Mouse (Mus musculus): ENCODE measurements around the gene Pa2g4. TPM values are rescaled to one million over a fixed set of nuclear protein-coding genes. Genes with fewer than 3 reads are reported as not detected.

Pa2g4 gene
- total and polyA plus RNA-seq, 3 experiments, result 232 to 663 (median 298) TPM

- TF ChIP-seq NRF1 (IDR thresholded peaks at IDR 0.05; ENCODE audit: insufficient read depth, low read depth, low read length, poor library complexity, severe bottlenecking), result no peak
- peak; percentile 71 for TF ChIP-seq ZC3H11A (IDR thresholded peaks at IDR 0.05; ENCODE audit: low read depth, low read length)
- TF ChIP-seq E2F4 (IDR thresholded peaks at IDR 0.05; ENCODE audit: borderline replicate concordance, low read depth, low read length), result no peak
- TF ChIP-seq ELF1 (IDR thresholded peaks at IDR 0.05; ENCODE audit: low read depth, low read length), result no peak
- TF ChIP-seq EP300 (IDR thresholded peaks at IDR 0.05; ENCODE audit: low read depth in 1 of 2, low read length in 2 of 2), result no peak
- peak; percentile 14 to 93 (median 77); a peak in 4 of 6 replicates for TF ChIP-seq CTCF (IDR thresholded peaks at IDR 0.05 in 2 of 3, conservative IDR thresholded peaks at IDR 0.05 in 1 of 3; ENCODE audit: control insufficient read depth in 1 of 3, insufficient read depth in 1 of 3, low read depth in 2 of 3, low read length in 3 of 3, poor library complexity in 1 of 3, severe bottlenecking in 1 of 3)
- no peak for TF ChIP-seq BHLHE40 (IDR thresholded peaks at IDR 0.05; ENCODE audit: borderline replicate concordance, low read depth, low read length)
- TF ChIP-seq GATA1 (IDR thresholded peaks at IDR 0.05; ENCODE audit: low read depth, low read length), result peak; percentile 22; the same call in 1 of the 2 replicates
- TF ChIP-seq USF1 (IDR thresholded peaks at IDR 0.05; ENCODE audit: low read depth, low read length), result peak; percentile 89
Measured at GRCm38 (mm10) chr10:128546361-128546760, 19.4 kb downstream of the Pa2g4 start (continued).

GRCm38 (mm10) chr10:128545570-128545898, 20.3 kb downstream of the Pa2g4 start:
- H3K4me3 ChIP-seq (ENCODE audit: control insufficient read depth in 1 of 2, insufficient read depth in 1 of 2, low read depth in 2 of 2, low read length in 2 of 2), result no peak overlapping the region
- H3K79me2 ChIP-seq (ENCODE audit: control insufficient read depth, insufficient read depth, low read length, poor library complexity), result peaks cover 18% of the 10 kb centered on the region
- H3K27ac ChIP-seq (ENCODE audit: control insufficient read depth, low read depth, low read length), result no peak overlapping the region
- peaks cover 0 to 8% of the 10 kb centered on the region in 2 experiments; a peak in 2 of 4 replicates for H3K36me3 ChIP-seq (ENCODE audit: control insufficient read depth in 1 of 2, insufficient read depth in 2 of 2, low read length in 2 of 2)
- no peaks in the 10 kb centered on the region for H3K9me3 ChIP-seq (replicated peaks; ENCODE audit: insufficient read depth, low read length)
- H3K4me1 ChIP-seq (ENCODE audit: control insufficient read depth in 1 of 2, insufficient read depth in 2 of 2, low read length in 2 of 2), result peaks cover 0 to 16% of the 10 kb centered on the region in 2 experiments; a peak in 2 of 4 replicates
- no peak for DNase-seq (ENCODE audit: low read depth, low spot score)
- H3K9ac ChIP-seq (ENCODE audit: control insufficient read depth, low read depth, low read length, poor library complexity, severe bottlenecking), result no peak overlapping the region
- no peaks in the 10 kb centered on the region for H3K27me3 ChIP-seq (ENCODE audit: control insufficient read depth in 1 of 2, insufficient read depth in 2 of 2, low read length in 2 of 2)
- TF ChIP-seq RAD21 (IDR thresholded peaks at IDR 0.05; ENCODE audit: low read depth, low read length) (no peak), MYC (IDR thresholded peaks at IDR 0.05; ENCODE audit: low read depth, low read length) (no peak), MAFK (IDR thresholded peaks at IDR 0.05; ENCODE audit: borderline replicate concordance, low read depth, low read length) (no peak), SMC3 (IDR thresholded peaks at IDR 0.05; ENCODE audit: low read depth, low read length) (no peak)

- Histone ChIP-seq H3K9ac (ENCODE audit: control insufficient read depth, low read depth, low read length, poor library complexity, severe bottlenecking) (no peak overlapping the region), H3K4me1 (ENCODE audit: control insufficient read depth in 1 of 2, insufficient read depth in 2 of 2, low read length in 2 of 2) (peaks cover 0 to 10% of the 10 kb centered on the region in 2 experiments; a peak in 2 of 4 replicates), H3K79me2 (ENCODE audit: control insufficient read depth, insufficient read depth, low read length, poor library complexity) (peaks cover 18% of the 10 kb centered on the region), H3K9me3 (replicated peaks; ENCODE audit: insufficient read depth, low read length) (no peaks in the 10 kb centered on the region), H3K27me3 (ENCODE audit: control insufficient read depth in 1 of 2, insufficient read depth in 2 of 2, low read length in 2 of 2) (no peaks in the 10 kb centered on the region), H3K27ac (ENCODE audit: control insufficient read depth, low read depth, low read length) (no peak overlapping the region), H3K4me3 (ENCODE audit: control insufficient read depth in 1 of 2, insufficient read depth in 1 of 2, low read depth in 2 of 2, low read length in 2 of 2) (no peak overlapping the region), H3K36me3 (ENCODE audit: control insufficient read depth in 1 of 2, insufficient read depth in 2 of 2, low read length in 2 of 2) (peaks cover 0 to 8% of the 10 kb centered on the region in 2 experiments; a peak in 2 of 4 replicates)
- TF ChIP-seq ZNF384 (IDR thresholded peaks at IDR 0.05; ENCODE audit: low read depth, low read length), result no peak
- no peak for TF ChIP-seq CHD1 (IDR thresholded peaks at IDR 0.05; ENCODE audit: low read depth, low read length)
- TF ChIP-seq RCOR1 (IDR thresholded peaks at IDR 0.05; ENCODE audit: low read depth, low read length), result no peak
- no peak for TF ChIP-seq RAD21 (IDR thresholded peaks at IDR 0.05; ENCODE audit: low read depth, low read length)
- no peak for TF ChIP-seq CTCF (IDR thresholded peaks at IDR 0.05 in 2 of 3, conservative IDR thresholded peaks at IDR 0.05 in 1 of 3; ENCODE audit: control insufficient read depth in 1 of 3, insufficient read depth in 1 of 3, low read depth in 2 of 3, low read length in 3 of 3, poor library complexity in 1 of 3, severe bottlenecking in 1 of 3)
- TF ChIP-seq POLR2AphosphoS2 (IDR thresholded peaks at IDR 0.05; ENCODE audit: low read length), result no peak
- TF ChIP-seq POLR2A (IDR thresholded peaks at IDR 0.05; ENCODE audit: control insufficient read depth in 1 of 2, insufficient read depth in 1 of 2, low read depth in 1 of 2, low read length in 2 of 2, poor library complexity in 1 of 2), result no peak
- no peak for TF ChIP-seq MAFK (IDR thresholded peaks at IDR 0.05; ENCODE audit: borderline replicate concordance, low read depth, low read length)
- no peak for TF ChIP-seq ELF1 (IDR thresholded peaks at IDR 0.05; ENCODE audit: low read depth, low read length)
- no peak for TF ChIP-seq GABPA (IDR thresholded peaks at IDR 0.05; ENCODE audit: low read depth, low read length)
- DNase-seq (ENCODE audit: low read depth, low spot score), result no peak
Measured at GRCm38 (mm10) chr10:128544674-128545569, 20.9 kb downstream of the Pa2g4 start.
